Mouse (Mus musculus) MEL (cell line): ENCODE measurements around the gene Lrtm2.

Experiments used
- CHD1 ChIP-seq: IDR thresholded peaks from 2 replicates; pipeline ENCODE4 v1.6.1; 2012; ENCODE audit warnings: low read depth, mild to moderate bottlenecking, inconsistent platforms, low read length, improper control_type of control experiment
- CTCF ChIP-seq, 3 experiments: IDR thresholded peaks in 2 of 3; conservative IDR thresholded peaks in 1 of 3; 2 replicates each; pipeline ENCODE4 v1.5.1; 2011 to 2012; ENCODE audit warnings: low read length in 3 of 3, low read depth in 2 of 3, mild to moderate bottlenecking in 2 of 3, improper control_type of control experiment in 1 of 3, inconsistent platforms in 1 of 3, mixed read lengths in 1 of 3, moderate library complexity in 1 of 3; ENCODE audit not compliant: control insufficient read depth in 1 of 3, insufficient read depth in 1 of 3, poor library complexity in 1 of 3, severe bottlenecking in 1 of 3
- GATA1 ChIP-seq: IDR thresholded peaks from 2 replicates; pipeline ENCODE4 v1.6.1; 2011; ENCODE audit warnings: low read depth, low read length, improper control_type of control experiment
- POLR2A ChIP-seq, 2 experiments: IDR thresholded peaks; 2 replicates each; pipeline ENCODE4 v1.6.1; 2011 to 2012; ENCODE audit warnings: low read length in 2 of 2, mild to moderate bottlenecking in 2 of 2, control low read depth in 1 of 2, improper control_type of control experiment in 1 of 2, low read depth in 1 of 2, moderate library complexity in 1 of 2; ENCODE audit not compliant: control insufficient read depth in 1 of 2, insufficient read depth in 1 of 2, poor library complexity in 1 of 2
- TAL1 ChIP-seq: IDR thresholded peaks from 2 replicates; pipeline ENCODE4 v1.6.1; 2012; ENCODE audit warnings: mild to moderate bottlenecking, inconsistent platforms, low read length, moderate library complexity, mixed read lengths
- ZNF384 ChIP-seq: IDR thresholded peaks from 2 replicates; pipeline ENCODE4 v1.6.1; 2012; ENCODE audit warnings: low read depth, mild to moderate bottlenecking, inconsistent platforms, low read length, improper control_type of control experiment

- TF ChIP-seq CTCF (IDR thresholded peaks at IDR 0.05 in 2 of 3, conservative IDR thresholded peaks at IDR 0.05 in 1 of 3; ENCODE audit: control insufficient read depth in 1 of 3, insufficient read depth in 1 of 3, low read depth in 2 of 3, low read length in 3 of 3, poor library complexity in 1 of 3, severe bottlenecking in 1 of 3): no peak
- no peak for TF ChIP-seq ZNF384
- TF ChIP-seq TAL1: no peak
- TF ChIP-seq CHD1: no peak
- no peak for TF ChIP-seq GATA1
- TF ChIP-seq POLR2A (IDR thresholded peaks at IDR 0.05; ENCODE audit: control insufficient read depth in 1 of 2, insufficient read depth in 1 of 2, low read depth in 1 of 2, low read length in 2 of 2, poor library complexity in 1 of 2): no peak
Observed at GRCm38 (mm10) chr6:119333202-119333601, 2.6 kb upstream of the Lrtm2 start.
